Mouse (Mus musculus): ENCODE measurements at regions not wholly inside any gene's neighbourhood (a gene's known extent, or its start where the extent isn't known, plus 50 kb on each side); places are given as distances from the start of the nearest gene placed in this dataset.
A peak's percentile ranks its signal among the peaks of the same experiment; 100 is the strongest.

GRCm38 (mm10) chr2:117913846-117914245 is 197.8 kb upstream of the Thbs1 start:
- DNase-seq (ENCODE audit: low spot score), result no peak

- no peak for DNase-seq (ENCODE audit: low spot score)
Observed at GRCm38 (mm10) chr2:117915821-117916220, 195.9 kb upstream of the Thbs1 start.

GRCm38 (mm10) chr2:117917181-117917580 is 194.5 kb upstream of the Thbs1 start:
- DNase-seq (ENCODE audit: low spot score), result no peak

- no peak for DNase-seq (ENCODE audit: low spot score)
Observed at GRCm38 (mm10) chr2:117924877-117925276, 186.8 kb upstream of the Thbs1 start.

DNA sequence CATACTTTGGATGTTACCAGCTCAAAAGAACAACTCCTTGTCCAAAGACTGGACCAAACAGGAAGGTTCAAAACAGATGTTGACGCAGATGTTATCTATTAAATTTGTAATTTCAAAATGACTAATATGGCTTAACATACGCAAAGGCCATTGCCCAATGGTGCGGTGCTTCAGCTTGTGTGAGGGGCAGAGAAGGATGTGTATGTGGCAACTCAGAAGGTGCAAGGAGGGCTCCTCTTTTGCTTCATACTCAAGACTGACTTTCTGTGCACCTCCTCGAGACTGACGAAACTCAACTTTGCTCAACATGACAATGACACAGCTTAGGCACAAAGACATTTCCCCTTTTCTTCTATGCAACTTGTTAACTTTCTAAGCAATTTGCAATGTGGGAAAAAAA is 186.3 kb upstream of the Thbs1 start:
- peak; percentile 5 for DNase-seq (ENCODE audit: low spot score)

DNA sequence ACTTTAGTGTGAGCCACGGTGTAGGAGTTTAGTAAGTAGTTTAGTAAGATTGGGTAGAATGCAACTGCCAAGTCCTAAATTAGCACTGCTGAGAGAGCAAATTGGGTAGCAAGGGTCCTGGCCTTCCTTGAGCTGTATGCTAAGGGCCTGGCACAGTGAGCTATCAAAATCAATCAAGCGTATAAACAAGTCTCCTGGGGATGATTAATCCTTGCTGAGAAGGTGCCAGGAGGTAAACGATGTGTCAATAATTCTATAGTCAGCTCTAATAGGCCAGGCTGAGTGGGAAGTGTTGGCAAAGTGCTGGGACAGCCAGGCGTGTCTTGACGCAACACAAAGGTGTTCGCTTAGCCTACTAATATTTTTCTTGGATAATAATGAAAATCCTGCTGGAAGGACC is 183.6 kb upstream of the Thbs1 start:
- no peak for DNase-seq (ENCODE audit: low spot score)

DNA sequence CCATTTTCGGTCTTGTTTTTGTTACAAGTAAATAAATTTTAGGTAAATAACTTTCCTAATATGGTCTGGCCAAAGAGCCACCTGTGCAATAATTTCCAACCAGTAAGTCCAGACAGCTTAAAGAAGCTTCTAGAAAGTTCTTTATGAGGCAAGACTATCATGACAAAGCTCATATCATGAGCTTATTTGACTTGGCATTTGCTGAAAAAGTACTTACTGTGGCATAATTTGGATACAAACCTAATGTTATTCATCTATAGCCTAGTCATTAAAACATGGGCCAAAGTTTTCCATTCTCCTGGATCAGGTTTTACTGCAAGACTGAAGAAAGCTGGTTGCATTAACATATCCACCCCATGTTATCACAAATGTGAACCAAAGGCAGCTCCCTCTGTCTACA is 182.1 kb upstream of the Thbs1 start:
- no peak for DNase-seq (ENCODE audit: low spot score)

- no peak for DNase-seq (ENCODE audit: low spot score)
Observed at GRCm38 (mm10) chr2:117930895-117931537, 180.7 kb upstream of the Thbs1 start.

DNA sequence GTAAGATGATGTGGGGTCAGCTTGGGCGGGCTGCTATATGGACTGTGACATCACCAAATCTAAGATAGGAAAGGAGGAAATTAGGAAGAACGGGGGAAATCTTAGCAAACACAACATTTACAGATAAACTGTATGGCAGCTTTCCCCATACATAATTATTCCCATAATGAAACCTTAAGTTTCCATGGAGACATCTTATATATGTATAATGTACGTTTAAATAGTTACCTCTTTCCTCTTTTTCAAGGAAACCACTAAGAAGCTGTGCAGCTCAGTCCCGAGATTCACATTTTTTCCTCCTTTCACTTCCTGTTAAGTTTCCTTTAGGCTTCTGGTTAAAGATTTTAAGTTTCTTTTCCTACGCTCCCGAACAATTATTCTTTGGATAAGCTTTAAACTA is 175.1 kb upstream of the Thbs1 start:
- no peak for DNase-seq (ENCODE audit: low spot score)

DNA sequence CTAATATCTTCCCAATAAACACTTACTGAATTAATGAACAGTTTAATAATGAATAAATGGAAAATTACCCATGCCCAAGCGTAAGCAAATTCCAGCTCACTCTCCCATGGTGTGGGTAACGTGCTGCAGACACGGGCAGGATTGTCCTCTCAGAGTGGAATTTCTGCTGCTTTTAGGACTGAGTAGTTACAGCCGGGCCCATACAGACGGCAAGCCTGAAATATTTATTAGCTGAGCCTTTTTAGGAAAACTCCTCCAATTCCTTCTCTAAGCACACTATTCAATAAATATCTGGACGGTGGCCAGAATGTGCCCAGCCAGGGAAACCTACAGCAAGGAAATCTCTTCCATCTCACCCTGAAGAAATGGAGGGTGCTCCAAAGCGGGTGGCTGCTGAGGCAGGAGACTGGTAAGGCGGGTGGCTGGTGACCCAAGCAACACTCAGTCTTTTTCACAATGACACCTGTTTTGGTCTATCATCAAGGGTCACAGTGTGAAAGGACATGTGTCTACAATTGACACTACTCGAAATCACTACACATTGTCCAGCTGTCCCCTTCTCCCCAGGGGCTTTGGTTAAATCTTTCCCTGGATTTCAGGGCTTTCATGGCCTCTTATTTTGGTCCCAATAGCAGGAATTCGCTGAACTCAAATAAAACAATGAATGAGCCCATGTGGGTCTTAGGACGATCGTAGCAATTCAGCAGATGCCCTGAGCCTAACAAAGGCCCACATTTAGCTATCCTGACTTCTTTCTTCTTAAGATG is 173.2 kb upstream of the Thbs1 start:
- DNase-seq (ENCODE audit: low spot score), result no peak

- DNase-seq (ENCODE audit: low spot score), result peak; percentile 21
Observed at GRCm38 (mm10) chr2:117941517-117942096, 170.1 kb upstream of the Thbs1 start.

GRCm38 (mm10) chr2:117943666-117944065 is 168.0 kb upstream of the Thbs1 start:
- DNase-seq (ENCODE audit: low spot score), result no peak

GRCm38 (mm10) chr2:117944325-117944724 is 167.4 kb upstream of the Thbs1 start:
- DNase-seq (ENCODE audit: low spot score), result no peak

GRCm38 (mm10) chr2:117944942-117945341 is 166.7 kb upstream of the Thbs1 start:
- DNase-seq (ENCODE audit: low spot score), result no peak

DNA sequence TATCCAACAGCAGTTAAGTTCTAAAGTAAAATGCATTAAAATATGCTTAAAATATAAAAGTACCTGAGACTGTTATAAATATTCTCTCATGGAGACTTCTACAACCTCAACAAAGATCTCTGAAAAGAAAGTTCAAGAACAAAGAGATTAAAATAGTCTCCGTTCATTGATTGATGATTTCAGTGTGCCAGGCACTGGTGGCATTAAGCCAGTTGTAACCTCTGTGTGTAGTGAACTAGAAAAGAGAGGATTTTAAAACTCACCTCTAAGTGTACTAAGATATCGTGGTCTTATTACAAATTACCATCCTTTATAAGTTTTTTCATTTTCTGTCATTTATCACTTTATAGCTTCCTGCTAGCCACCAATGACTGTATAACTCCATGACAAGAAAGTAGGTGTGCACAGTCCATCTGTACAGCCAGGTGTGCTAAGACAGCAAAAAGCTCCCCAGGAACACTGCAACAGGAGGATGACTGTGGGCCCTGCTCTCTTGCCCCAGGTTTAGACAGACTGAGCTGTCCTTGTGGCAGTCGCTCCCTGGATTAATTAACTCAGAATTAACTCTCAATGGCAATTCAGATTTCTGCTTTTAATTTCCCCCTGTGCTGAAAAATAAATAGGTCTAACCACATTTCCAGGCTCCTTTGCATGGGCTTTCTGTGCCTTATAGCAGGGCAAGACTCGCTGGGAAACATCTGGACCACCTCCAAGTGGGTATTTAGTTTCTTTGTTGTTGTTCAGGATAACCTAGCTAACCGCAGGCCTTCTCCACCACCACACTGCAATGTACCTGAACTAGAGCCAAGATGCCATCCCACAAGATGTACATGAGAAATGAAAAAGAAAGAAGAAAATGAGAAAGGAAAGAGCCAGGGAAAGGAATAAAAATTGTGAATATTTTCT is 161.0 kb upstream of the Thbs1 start:
- no peak for DNase-seq (ENCODE audit: low spot score)

DNA sequence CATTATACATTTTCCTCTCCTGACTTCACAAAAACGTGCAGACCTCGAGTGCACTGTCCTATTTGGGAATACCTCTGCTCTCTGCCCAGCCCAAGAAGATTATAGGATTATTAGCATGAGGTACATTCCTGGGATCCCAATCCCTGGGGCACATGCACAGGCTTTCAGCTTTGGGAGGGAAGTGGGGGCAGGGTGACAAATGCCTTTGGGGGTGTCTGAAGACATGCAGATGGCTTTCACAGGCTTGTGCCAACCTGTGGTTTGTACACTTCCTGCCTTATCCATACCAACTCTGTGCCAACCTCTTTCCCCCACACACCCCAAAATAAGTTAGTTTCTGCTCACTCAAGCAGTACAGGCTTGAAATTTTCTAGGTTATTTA is 160.3 kb upstream of the Thbs1 start:
- DNase-seq (ENCODE audit: low spot score), result no peak

GRCm38 (mm10) chr2:117958737-117959136 is 152.9 kb upstream of the Thbs1 start:
- no peak for DNase-seq (ENCODE audit: low spot score)

- DNase-seq (ENCODE audit: low spot score), result no peak
Observed at GRCm38 (mm10) chr2:117959440-117959839, 152.2 kb upstream of the Thbs1 start.

DNA sequence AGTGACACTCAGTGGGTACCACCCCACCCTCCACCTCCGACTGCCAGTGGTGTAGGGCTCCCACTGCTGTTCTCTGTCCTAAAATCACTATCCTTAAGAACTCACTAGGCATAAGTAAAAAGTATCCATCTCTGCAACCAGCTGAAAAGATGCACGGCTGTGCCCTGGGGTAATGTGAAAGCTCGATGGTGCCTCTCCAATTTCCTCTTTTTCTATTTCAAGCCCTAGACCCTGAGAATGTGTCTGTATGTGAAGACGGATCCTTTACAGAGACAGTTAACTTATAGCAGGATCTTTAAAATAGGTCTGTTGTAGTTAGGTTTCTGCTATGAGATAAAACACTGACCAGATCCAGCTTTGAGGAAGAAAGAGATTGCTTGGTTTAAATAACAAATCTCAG is 149.1 kb upstream of the Thbs1 start:
- DNase-seq (ENCODE audit: low spot score), result no peak

DNA sequence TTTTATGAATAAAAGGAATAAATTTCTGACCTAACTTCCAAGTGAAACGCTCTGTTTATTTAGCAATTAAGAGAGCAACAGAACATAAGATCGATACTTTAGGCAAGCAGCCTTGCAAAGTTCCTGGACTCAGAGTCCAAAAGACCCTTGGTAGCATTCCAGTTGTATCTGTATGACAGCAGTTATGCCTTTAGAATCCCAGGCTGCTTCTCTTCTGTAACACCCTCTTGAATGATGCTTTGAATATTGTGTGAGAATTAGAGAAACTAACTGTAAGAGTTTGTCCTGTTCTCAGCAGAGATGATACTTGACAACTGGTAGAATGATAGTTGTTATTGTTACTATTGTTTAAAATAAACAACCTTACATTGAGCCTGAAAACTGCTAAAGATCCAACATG is 148.2 kb upstream of the Thbs1 start:
- no peak for DNase-seq (ENCODE audit: low spot score)

GRCm38 (mm10) chr2:117965758-117966157 is 145.9 kb upstream of the Thbs1 start:
- no peak for DNase-seq (ENCODE audit: low spot score)

GRCm38 (mm10) chr2:117968731-117969130 is 142.9 kb upstream of the Thbs1 start:
- no peak for DNase-seq (ENCODE audit: low spot score)
